Mouse (Mus musculus): ENCODE data around the gene Serac1. TPM values are rescaled to one million over a fixed set of nuclear protein-coding genes. Genes with fewer than 3 reads are reported as not detected.
A peak's percentile ranks its signal among the peaks of the same experiment; 100 is the strongest.

The Serac1 gene
- total and polyA plus RNA-seq, 3 experiments: 5.7 to 8.6 (median 7.0) TPM

GRCm38 (mm10) chr17:6063532-6063931 is 16.0 kb downstream of the Serac1 start:
- no peaks in the 10 kb centered on the region for H3K36me3 ChIP-seq (ENCODE audit: control insufficient read depth, insufficient read depth, low read length)
- intact Hi-C loops (cut with DNase I): no loop called here
- DNase-seq: no peak
- no peaks in the 10 kb centered on the region for H3K4me1 ChIP-seq (ENCODE audit: control insufficient read depth, insufficient read depth, low read length)
- H3K79me2 ChIP-seq (replicated peaks; ENCODE audit: control insufficient read depth, insufficient read depth, low read length): no peaks in the 10 kb centered on the region
- WGBS: 88% methylated on average over 5 of the region's 5 CpGs
- no peak overlapping the region for H3K9ac ChIP-seq (ENCODE audit: low read depth, low read length)
- H3K4me3 ChIP-seq: no peak overlapping the region
- H3K27ac ChIP-seq: no peak overlapping the region
- TF ChIP-seq POLR2A (IDR thresholded peaks at IDR 0.05; ENCODE audit: insufficient read depth, low read depth, low read length) (no peak), CTCF (IDR thresholded peaks at IDR 0.05) (no peak), EP300 (IDR thresholded peaks at IDR 0.05; ENCODE audit: insufficient read depth, low read depth, low read length) (no peak)
- H3K27me3 ChIP-seq (ENCODE audit: control insufficient read depth, insufficient read depth, low read length): no peaks in the 10 kb centered on the region

- peak in 1 of 2 experiments; percentile 16 for DNase-seq
- no peak overlapping the region for H3K27ac ChIP-seq
- intact Hi-C loops (cut with DNase I): no loop called here
Observed at GRCm38 (mm10) chr17:6062793-6063192, 16.7 kb downstream of the Serac1 start.

GRCm38 (mm10) chr17:6054934-6055355 is 24.6 kb downstream of the Serac1 start:
- no peak overlapping the region for H3K9ac ChIP-seq (ENCODE audit: low read depth, low read length)
- no peak overlapping the region for H3K4me3 ChIP-seq
- intact Hi-C loops (cut with DNase I): no loop called here
- no peaks in the 10 kb centered on the region for H3K27me3 ChIP-seq (ENCODE audit: control insufficient read depth, insufficient read depth, low read length)
- no peaks in the 10 kb centered on the region for H3K79me2 ChIP-seq (replicated peaks; ENCODE audit: control insufficient read depth, insufficient read depth, low read length)
- no peak for DNase-seq
- WGBS: 32% methylated on average over 5 of the region's 5 CpGs
- no peak for TF ChIP-seq POLR2A (IDR thresholded peaks at IDR 0.05; ENCODE audit: insufficient read depth, low read depth, low read length)
- TF ChIP-seq CTCF (IDR thresholded peaks at IDR 0.05): peak; percentile 81
- TF ChIP-seq EP300 (IDR thresholded peaks at IDR 0.05; ENCODE audit: insufficient read depth, low read depth, low read length): no peak
- no peaks in the 10 kb centered on the region for H3K36me3 ChIP-seq (ENCODE audit: control insufficient read depth, insufficient read depth, low read length)
- no peaks in the 10 kb centered on the region; the same call in 1 of the 2 replicates for H3K4me1 ChIP-seq (ENCODE audit: control insufficient read depth, insufficient read depth, low read length)
- no peak overlapping the region for H3K27ac ChIP-seq

More at GRCm38 (mm10) chr17:6062793-6063192, 16.7 kb downstream of the Serac1 start:
- no peaks in the 10 kb centered on the region for H3K4me1 ChIP-seq (ENCODE audit: control insufficient read depth, insufficient read depth, low read length)
- no peaks in the 10 kb centered on the region for H3K36me3 ChIP-seq (ENCODE audit: control insufficient read depth, insufficient read depth, low read length)
- 65% methylated on average over 8 of the region's 8 CpGs for WGBS
- no peak overlapping the region for H3K9ac ChIP-seq (ENCODE audit: low read depth, low read length)
- H3K4me3 ChIP-seq: no peak overlapping the region
- no peaks in the 10 kb centered on the region for H3K27me3 ChIP-seq (ENCODE audit: control insufficient read depth, insufficient read depth, low read length)
- H3K79me2 ChIP-seq (replicated peaks; ENCODE audit: control insufficient read depth, insufficient read depth, low read length): no peaks in the 10 kb centered on the region
- peak; percentile 52; the same call in 1 of the 2 replicates for TF ChIP-seq EP300 (IDR thresholded peaks at IDR 0.05; ENCODE audit: insufficient read depth, low read depth, low read length)
- TF ChIP-seq CTCF (IDR thresholded peaks at IDR 0.05): no peak

GRCm38 (mm10) chr17:6052801-6053200 is 26.7 kb downstream of the Serac1 start:
- Histone ChIP-seq H3K36me3 (ENCODE audit: control insufficient read depth, insufficient read depth, low read length) (no peaks in the 10 kb centered on the region), H3K27me3 (ENCODE audit: control insufficient read depth, insufficient read depth, low read length) (no peaks in the 10 kb centered on the region), H3K9ac (ENCODE audit: low read depth, low read length) (no peak overlapping the region), H3K79me2 (replicated peaks; ENCODE audit: control insufficient read depth, insufficient read depth, low read length) (no peaks in the 10 kb centered on the region), H3K4me1 (ENCODE audit: control insufficient read depth, insufficient read depth, low read length) (no peaks in the 10 kb centered on the region; the same call in 1 of the 2 replicates), H3K4me3 (no peak overlapping the region), H3K27ac (no peak overlapping the region)
- TF ChIP-seq EP300 (IDR thresholded peaks at IDR 0.05; ENCODE audit: insufficient read depth, low read depth, low read length) (no peak), POLR2A (IDR thresholded peaks at IDR 0.05; ENCODE audit: insufficient read depth, low read depth, low read length) (no peak), CTCF (IDR thresholded peaks at IDR 0.05) (no peak)
- intact Hi-C loops (cut with DNase I): no loop called here
- DNase-seq: no peak
- 77% methylated on average over 4 of the region's 4 CpGs for WGBS

- TF ChIP-seq POLR2A (IDR thresholded peaks at IDR 0.05; ENCODE audit: insufficient read depth, low read depth, low read length) (no peak), EP300 (IDR thresholded peaks at IDR 0.05; ENCODE audit: insufficient read depth, low read depth, low read length) (no peak), CTCF (IDR thresholded peaks at IDR 0.05) (no peak)
- Histone ChIP-seq H3K36me3 (ENCODE audit: control insufficient read depth, insufficient read depth, low read length) (no peaks in the 10 kb centered on the region), H3K27ac (no peak overlapping the region), H3K4me3 (no peak overlapping the region), H3K79me2 (replicated peaks; ENCODE audit: control insufficient read depth, insufficient read depth, low read length) (no peaks in the 10 kb centered on the region), H3K4me1 (ENCODE audit: control insufficient read depth, insufficient read depth, low read length) (no peaks in the 10 kb centered on the region), H3K27me3 (ENCODE audit: control insufficient read depth, insufficient read depth, low read length) (no peaks in the 10 kb centered on the region), H3K9ac (ENCODE audit: low read depth, low read length) (no peak overlapping the region)
- intact Hi-C loops (cut with DNase I): no loop called here
- WGBS: 62% methylated on average over 10 of the region's 10 CpGs
- DNase-seq: peak in 1 of 2 experiments; percentile 28
Observed at GRCm38 (mm10) chr17:6037507-6037906, 42.0 kb downstream of the Serac1 start.

GRCm38 (mm10) chr17:6036872-6037271 is 42.7 kb downstream of the Serac1 start:
- intact Hi-C loops (cut with DNase I): no loop called here
- WGBS: 91% methylated on average over 11 of the region's 11 CpGs
- Histone ChIP-seq H3K27me3 (ENCODE audit: control insufficient read depth, insufficient read depth, low read length) (no peaks in the 10 kb centered on the region), H3K36me3 (ENCODE audit: control insufficient read depth, insufficient read depth, low read length) (no peaks in the 10 kb centered on the region), H3K79me2 (replicated peaks; ENCODE audit: control insufficient read depth, insufficient read depth, low read length) (no peaks in the 10 kb centered on the region), H3K4me3 (no peak overlapping the region), H3K9ac (ENCODE audit: low read depth, low read length) (no peak overlapping the region), H3K27ac (no peak overlapping the region), H3K4me1 (ENCODE audit: control insufficient read depth, insufficient read depth, low read length) (no peaks in the 10 kb centered on the region)
- no peak for TF ChIP-seq POLR2A (IDR thresholded peaks at IDR 0.05; ENCODE audit: insufficient read depth, low read depth, low read length)
- TF ChIP-seq CTCF (IDR thresholded peaks at IDR 0.05): no peak
- TF ChIP-seq EP300 (IDR thresholded peaks at IDR 0.05; ENCODE audit: insufficient read depth, low read depth, low read length): no peak
- DNase-seq: no peak
